Mouse (Mus musculus): ENCODE measurements around the gene Bub1. TPM values are rescaled to one million over a fixed set of nuclear protein-coding genes. Genes with fewer than 3 reads are reported as not detected.
A peak's percentile ranks its signal among the peaks of the same experiment; 100 is the strongest.

Bub1 gene
- polyA plus RNA-seq, 1 experiment from 2014 or later: 24.4 TPM

- H3K4me1 ChIP-seq (replicated peaks): 0 out of 2 replicates have a peak, but pooled peaks cover 8% of the 10 kb centered on the region
- no peak overlapping the region for H3K4me2 ChIP-seq (replicated peaks)
- H3K36me3 ChIP-seq: peaks cover 59% of the 10 kb centered on the region
- no peaks in the 10 kb centered on the region for H3K9me3 ChIP-seq
- no peak overlapping the region for H3K27ac ChIP-seq
- no peak overlapping the region for H3K9ac ChIP-seq (replicated peaks)
- no peaks in the 10 kb centered on the region for H3K27me3 ChIP-seq
- H3K4me3 ChIP-seq (replicated peaks): no peak overlapping the region
- WGBS: 94% methylated on average over 5 of the region's 5 CpGs
- ATAC-seq: no peak
Observed at GRCm38 (mm10) chr2:127761587-127761986, 70.1 kb downstream of the Bub1 start.

- Histone ChIP-seq H3K4me2 (replicated peaks) (no peak overlapping the region), H3K9ac (replicated peaks) (no peak overlapping the region), H3K4me3 (replicated peaks) (no peak overlapping the region), H3K9me3 (no peaks in the 10 kb centered on the region), H3K27ac (no peak overlapping the region), H3K4me1 (replicated peaks) (0 out of 2 replicates have a peak, but pooled peaks cover 8% of the 10 kb centered on the region), H3K36me3 (peaks cover 64% of the 10 kb centered on the region), H3K27me3 (no peaks in the 10 kb centered on the region)
- 88% methylated on average over 10 of the region's 10 CpGs for WGBS
- ATAC-seq: no peak
Observed at GRCm38 (mm10) chr2:127760429-127761000, 71.2 kb downstream of the Bub1 start.

- no peaks in the 10 kb centered on the region for H3K27me3 ChIP-seq
- WGBS: 93% methylated on average over 6 of the region's 6 CpGs
- H3K36me3 ChIP-seq: peaks cover 60% of the 10 kb centered on the region
- H3K27ac ChIP-seq: no peak overlapping the region
- no peaks in the 10 kb centered on the region for H3K9me3 ChIP-seq
- H3K9ac ChIP-seq (replicated peaks): no peak overlapping the region
- no peak overlapping the region for H3K4me2 ChIP-seq (replicated peaks)
- ATAC-seq: no peak
- no peak overlapping the region for H3K4me3 ChIP-seq (replicated peaks)
- 0 out of 2 replicates have a peak, but pooled peaks cover 8% of the 10 kb centered on the region for H3K4me1 ChIP-seq (replicated peaks)
Observed at GRCm38 (mm10) chr2:127760014-127760413, 71.7 kb downstream of the Bub1 start.

GRCm38 (mm10) chr2:127759157-127759880 lies 72.3 kb downstream of the Bub1 start:
- ATAC-seq: no peak
- 91% methylated on average over 5 of the region's 5 CpGs for WGBS
- no peaks in the 10 kb centered on the region for H3K27me3 ChIP-seq
- H3K4me2 ChIP-seq (replicated peaks): no peak overlapping the region
- no peak overlapping the region for H3K9ac ChIP-seq (replicated peaks)
- H3K9me3 ChIP-seq: no peaks in the 10 kb centered on the region
- 0 out of 2 replicates have a peak, but pooled peaks cover 8% of the 10 kb centered on the region for H3K4me1 ChIP-seq (replicated peaks)
- no peak overlapping the region for H3K4me3 ChIP-seq (replicated peaks)
- no peak overlapping the region for H3K27ac ChIP-seq
- H3K36me3 ChIP-seq: peaks cover 53% of the 10 kb centered on the region

- H3K27me3 ChIP-seq: no peaks in the 10 kb centered on the region
- peak; percentile 70 for ATAC-seq
- H3K4me1 ChIP-seq (replicated peaks): 0 out of 2 replicates have a peak, but pooled peaks cover 8% of the 10 kb centered on the region
- WGBS: 45% methylated on average over 8 of the region's 8 CpGs
- H3K9me3 ChIP-seq: no peaks in the 10 kb centered on the region
- H3K36me3 ChIP-seq: peaks cover 41% of the 10 kb centered on the region
- H3K9ac ChIP-seq (replicated peaks): 0 out of 2 replicates have a peak overlapping the region, but pooled peaks have one; percentile 3
- H3K4me2 ChIP-seq (replicated peaks): no peak overlapping the region
- H3K27ac ChIP-seq: 0 out of 2 replicates have a peak overlapping the region, but pooled peaks have one; percentile 27
- no peak overlapping the region for H3K4me3 ChIP-seq (replicated peaks)
Observed at GRCm38 (mm10) chr2:127757171-127757570, 74.5 kb downstream of the Bub1 start.

GRCm38 (mm10) chr2:127754113-127754512 lies 77.6 kb downstream of the Bub1 start:
- WGBS: 94% methylated on average over 4 of the region's 4 CpGs
- H3K4me3 ChIP-seq (replicated peaks): no peak overlapping the region
- no peaks in the 10 kb centered on the region for H3K9me3 ChIP-seq
- H3K9ac ChIP-seq (replicated peaks): no peak overlapping the region
- H3K4me1 ChIP-seq (replicated peaks): 0 out of 2 replicates have a peak, but pooled peaks cover 8% of the 10 kb centered on the region
- no peak overlapping the region for H3K27ac ChIP-seq
- H3K4me2 ChIP-seq (replicated peaks): no peak overlapping the region
- H3K27me3 ChIP-seq: no peaks in the 10 kb centered on the region
- H3K36me3 ChIP-seq: peaks cover 17% of the 10 kb centered on the region; the same call in 1 of the 2 replicates
- no peak for ATAC-seq

GRCm38 (mm10) chr2:127751849-127752610 lies 79.6 kb downstream of the Bub1 start:
- Histone ChIP-seq H3K27ac (no peak overlapping the region), H3K4me2 (replicated peaks) (no peak overlapping the region), H3K9ac (replicated peaks) (no peak overlapping the region), H3K36me3 (peaks cover 13% of the 10 kb centered on the region), H3K9me3 (no peaks in the 10 kb centered on the region), H3K27me3 (no peaks in the 10 kb centered on the region), H3K4me1 (replicated peaks) (0 out of 2 replicates have a peak, but pooled peaks cover 2% of the 10 kb centered on the region), H3K4me3 (replicated peaks) (no peak overlapping the region)
- no peak for ATAC-seq
- WGBS: 69% methylated on average over 11 of the region's 11 CpGs

Other genes with a start within 250 kb of the Bub1 start
- 7.9 and 9.8 TPM in 2 replicates for gene Zfp661, start 244.8 kb downstream of the Bub1 start, polyA plus RNA-seq (2015; fragmentation: Nextera tagmentation; extraction: Ambion mirVana)
- 156 and 172 TPM in 2 replicates for gene Mrps5, start 244.6 kb downstream of the Bub1 start, polyA plus RNA-seq (2015; fragmentation: Nextera tagmentation; extraction: Ambion mirVana)
- 0.89 and 1.4 TPM in 2 replicates for gene Mal, start 175.2 kb downstream of the Bub1 start, polyA plus RNA-seq (2015; fragmentation: Nextera tagmentation; extraction: Ambion mirVana)
- gene Mall, start 101.9 kb downstream of the Bub1 start, polyA plus RNA-seq (2015; fragmentation: Nextera tagmentation; extraction: Ambion mirVana): 0.61 and 0.82 TPM in 2 replicates
- 20.4 and 21.7 TPM in 2 replicates for gene Nphp1, start 43.0 kb downstream of the Bub1 start, polyA plus RNA-seq (2015; fragmentation: Nextera tagmentation; extraction: Ambion mirVana)
- 29.5 and 32.1 TPM in 2 replicates for gene Mtln, start 39.4 kb downstream of the Bub1 start, polyA plus RNA-seq (2015; fragmentation: Nextera tagmentation; extraction: Ambion mirVana)
- 0.07 TPM in 1 of 2 replicates, not detected in the other for gene Acoxl, start 7.0 kb upstream of the Bub1 start, polyA plus RNA-seq (2015; fragmentation: Nextera tagmentation; extraction: Ambion mirVana)